Mouse (Mus musculus): Measurements from ENCODE around the gene Gnl2. TPM values are rescaled to one million over a fixed set of nuclear protein-coding genes. Genes with fewer than 3 reads are reported as not detected.

Gnl2 gene
- polyA plus RNA-seq, 1 experiment from 2014 or later = 26.7 TPM

- DNase-seq (peak; percentile 89), ATAC-seq (peak; percentile 97)
- peak overlapping the region; percentile 95 for H3K9ac ChIP-seq (replicated peaks)
- peak overlapping the region; percentile 98 for H3K4me2 ChIP-seq (ENCODE audit: low read depth, low read length)
- no peaks in the 10 kb centered on the region for H3K27me3 ChIP-seq (ENCODE audit: insufficient read depth, low read length)
- H3K4me1 ChIP-seq (ENCODE audit: insufficient read depth) = peaks cover 9% of the 10 kb centered on the region
- H3K27ac ChIP-seq (ENCODE audit: low read depth) = peak overlapping the region; percentile 97
- TF ChIP-seq EP300 (IDR thresholded peaks at IDR 0.05; ENCODE audit: low read depth) (no peak), CTCF (IDR thresholded peaks at IDR 0.05; ENCODE audit: low read depth) (no peak)
- H3K36me3 ChIP-seq (replicated peaks; ENCODE audit: insufficient read depth, low read length) = peaks cover 17% of the 10 kb centered on the region
- H3K9me3 ChIP-seq (ENCODE audit: low read length) = no peaks in the 10 kb centered on the region
- under 1% methylated on average over 44 of the region's 45 CpGs for WGBS (ENCODE audit: insufficient replicate concordance)
- H3K4me3 ChIP-seq (ENCODE audit: low read depth, low read length) = peak overlapping the region; percentile 98
Measured at GRCm38 (mm10) chr4:125085346-125085841, 69.0 kb downstream of the Gnl2 start.

DNA sequence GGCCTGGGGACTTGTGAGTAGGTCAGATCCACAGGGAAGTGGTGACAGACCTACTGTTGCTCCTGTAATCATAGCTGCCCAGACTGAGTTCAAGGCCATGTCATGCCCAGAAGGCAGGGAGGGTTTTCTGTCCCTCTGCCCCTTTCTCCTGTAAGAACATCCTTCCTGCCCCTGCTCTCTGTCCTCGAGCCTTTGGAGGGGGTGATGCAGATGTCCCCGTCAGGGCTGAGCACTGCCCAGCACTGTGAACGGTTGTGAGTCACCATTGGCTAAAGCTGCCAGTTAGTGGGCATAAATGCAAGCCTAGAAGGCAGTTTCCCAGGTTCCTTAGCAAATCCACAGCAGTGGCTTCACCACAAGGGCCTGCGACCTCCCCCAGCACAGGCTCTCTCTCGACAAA is 76.6 kb downstream of the Gnl2 start:
- DNase-seq (no peak), ATAC-seq (no peak)
- Histone ChIP-seq H3K9ac (replicated peaks) (no peak overlapping the region), H3K27ac (ENCODE audit: low read depth) (no peak overlapping the region), H3K27me3 (ENCODE audit: insufficient read depth, low read length) (no peaks in the 10 kb centered on the region), H3K4me2 (ENCODE audit: low read depth, low read length) (no peak overlapping the region), H3K36me3 (replicated peaks; ENCODE audit: insufficient read depth, low read length) (peaks cover 20% of the 10 kb centered on the region), H3K4me1 (ENCODE audit: insufficient read depth) (no peaks in the 10 kb centered on the region), H3K9me3 (ENCODE audit: low read length) (no peaks in the 10 kb centered on the region; the same call in 1 of the 2 replicates), H3K4me3 (ENCODE audit: low read depth, low read length) (no peak overlapping the region)
- WGBS (ENCODE audit: insufficient replicate concordance) = 87% methylated on average over 5 of the region's 5 CpGs
- TF ChIP-seq EP300 (IDR thresholded peaks at IDR 0.05; ENCODE audit: low read depth) (no peak), CTCF (IDR thresholded peaks at IDR 0.05; ENCODE audit: low read depth) (no peak)

- no peaks in the 10 kb centered on the region for H3K4me1 ChIP-seq (ENCODE audit: insufficient read depth)
- H3K4me2 ChIP-seq (ENCODE audit: low read depth, low read length) = no peak overlapping the region
- no peaks in the 10 kb centered on the region; the same call in 1 of the 2 replicates for H3K9me3 ChIP-seq (ENCODE audit: low read length)
- TF ChIP-seq CTCF (IDR thresholded peaks at IDR 0.05; ENCODE audit: low read depth) = no peak
- no peak overlapping the region for H3K9ac ChIP-seq (replicated peaks)
- H3K4me3 ChIP-seq (ENCODE audit: low read depth, low read length) = no peak overlapping the region
- no peaks in the 10 kb centered on the region for H3K27me3 ChIP-seq (ENCODE audit: insufficient read depth, low read length)
- no peak for DNase-seq
- no peak overlapping the region for H3K27ac ChIP-seq (ENCODE audit: low read depth)
- WGBS (ENCODE audit: insufficient replicate concordance) = 88% methylated on average over 5 of the region's 5 CpGs
- no peak for ATAC-seq
- H3K36me3 ChIP-seq (replicated peaks; ENCODE audit: insufficient read depth, low read length) = peaks cover 4% of the 10 kb centered on the region
Measured at GRCm38 (mm10) chr4:125096066-125096465, 79.7 kb downstream of the Gnl2 start.

DNA sequence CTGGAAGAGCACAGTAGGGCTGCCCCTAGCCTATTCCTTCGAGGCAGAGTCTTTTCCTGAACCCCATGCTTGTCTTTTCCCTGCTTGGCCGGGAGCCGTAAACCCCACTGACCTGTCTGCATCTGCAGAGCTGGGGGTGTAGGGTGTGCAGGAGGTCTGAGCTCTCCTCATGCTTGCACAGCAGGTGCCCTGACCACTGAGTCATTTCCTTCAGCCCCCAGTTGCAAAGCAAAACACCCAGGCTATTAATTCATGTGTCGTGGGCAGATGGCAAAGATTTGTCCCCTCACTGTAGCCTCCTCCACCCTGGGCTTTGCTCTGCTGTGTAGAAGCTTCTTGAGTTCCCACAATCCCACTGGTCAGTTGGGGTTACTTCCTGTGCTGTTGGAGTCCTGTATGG is 81.0 kb downstream of the Gnl2 start:
- no peak for TF ChIP-seq CTCF (IDR thresholded peaks at IDR 0.05; ENCODE audit: low read depth)
- no peak for TF ChIP-seq EP300 (IDR thresholded peaks at IDR 0.05; ENCODE audit: low read depth)
- H3K27me3 ChIP-seq (ENCODE audit: insufficient read depth, low read length) = no peaks in the 10 kb centered on the region
- H3K27ac ChIP-seq (ENCODE audit: low read depth) = no peak overlapping the region
- no peak overlapping the region for H3K4me3 ChIP-seq (ENCODE audit: low read depth, low read length)
- H3K9me3 ChIP-seq (ENCODE audit: low read length) = no peaks in the 10 kb centered on the region
- H3K4me2 ChIP-seq (ENCODE audit: low read depth, low read length) = no peak overlapping the region
- ATAC-seq = no peak
- 75% methylated on average over 4 of the region's 4 CpGs for WGBS (ENCODE audit: insufficient replicate concordance)
- no peak for DNase-seq
- peaks cover 2% of the 10 kb centered on the region for H3K36me3 ChIP-seq (replicated peaks; ENCODE audit: insufficient read depth, low read length)
- no peak overlapping the region for H3K9ac ChIP-seq (replicated peaks)
- no peaks in the 10 kb centered on the region for H3K4me1 ChIP-seq (ENCODE audit: insufficient read depth)

DNA sequence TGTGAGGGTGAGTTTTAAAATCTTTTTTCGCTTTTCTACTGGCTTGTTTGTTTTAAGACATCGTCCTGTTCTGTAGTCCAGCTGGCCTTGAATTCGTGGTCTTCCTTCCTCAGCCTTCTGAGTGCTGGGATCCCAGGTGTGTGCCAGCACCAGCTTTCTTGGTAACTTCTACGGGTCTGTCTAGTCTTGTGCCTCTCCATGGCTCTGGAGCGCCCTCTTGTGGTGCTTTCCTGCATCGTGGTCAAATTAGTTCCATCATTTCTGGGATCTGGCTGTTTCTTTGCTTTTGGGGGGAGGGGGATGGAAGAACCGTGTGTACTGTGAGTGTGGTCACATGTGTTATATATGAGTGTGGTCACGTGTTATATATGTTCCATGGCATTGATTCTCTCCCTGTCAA is 83.1 kb downstream of the Gnl2 start:
- Histone ChIP-seq H3K9me3 (ENCODE audit: low read length) (no peaks in the 10 kb centered on the region), H3K4me1 (ENCODE audit: insufficient read depth) (no peaks in the 10 kb centered on the region), H3K27ac (ENCODE audit: low read depth) (no peak overlapping the region), H3K4me3 (ENCODE audit: low read depth, low read length) (no peak overlapping the region), H3K9ac (replicated peaks) (no peak overlapping the region), H3K4me2 (ENCODE audit: low read depth, low read length) (no peak overlapping the region), H3K27me3 (ENCODE audit: insufficient read depth, low read length) (no peaks in the 10 kb centered on the region), H3K36me3 (replicated peaks; ENCODE audit: insufficient read depth, low read length) (peaks cover 18% of the 10 kb centered on the region)
- WGBS (ENCODE audit: insufficient replicate concordance) = 7% methylated on average over 8 of the region's 8 CpGs
- ATAC-seq (peak; percentile 79), DNase-seq (peak; percentile 90)
- no peak for TF ChIP-seq EP300 (IDR thresholded peaks at IDR 0.05; ENCODE audit: low read depth)
- TF ChIP-seq CTCF (IDR thresholded peaks at IDR 0.05; ENCODE audit: low read depth) = peak; percentile 99

DNA sequence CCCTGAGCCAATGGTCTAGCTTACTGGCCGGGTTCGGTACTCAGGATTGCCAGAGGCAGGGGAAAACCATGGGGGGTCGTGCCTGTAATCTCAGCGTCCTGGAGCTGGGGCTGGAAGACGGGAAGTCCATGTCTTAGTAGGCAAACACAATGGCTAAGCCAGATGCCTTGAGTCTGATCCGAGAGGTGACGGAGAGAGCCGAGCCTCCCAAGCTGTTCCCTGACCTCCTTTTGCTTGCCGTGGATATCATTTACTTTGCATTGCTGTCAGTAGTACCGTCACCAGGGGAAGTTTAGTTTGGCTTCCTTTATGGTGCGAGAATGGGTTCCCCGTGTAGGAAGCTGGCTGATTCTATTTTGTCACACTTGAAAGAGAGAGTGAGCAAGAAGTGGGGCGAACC is 84.9 kb downstream of the Gnl2 start:
- WGBS (ENCODE audit: insufficient replicate concordance) = 83% methylated on average over 13 of the region's 13 CpGs
- Histone ChIP-seq H3K36me3 (replicated peaks; ENCODE audit: insufficient read depth, low read length) (peaks cover 23% of the 10 kb centered on the region; the same call in 1 of the 2 replicates), H3K4me1 (ENCODE audit: insufficient read depth) (no peaks in the 10 kb centered on the region), H3K4me3 (ENCODE audit: low read depth, low read length) (no peak overlapping the region), H3K27me3 (ENCODE audit: insufficient read depth, low read length) (no peaks in the 10 kb centered on the region), H3K9me3 (ENCODE audit: low read length) (no peaks in the 10 kb centered on the region), H3K27ac (ENCODE audit: low read depth) (no peak overlapping the region), H3K9ac (replicated peaks) (no peak overlapping the region), H3K4me2 (ENCODE audit: low read depth, low read length) (no peak overlapping the region)
- no peak for DNase-seq
- TF ChIP-seq CTCF (IDR thresholded peaks at IDR 0.05; ENCODE audit: low read depth) (no peak), EP300 (IDR thresholded peaks at IDR 0.05; ENCODE audit: low read depth) (no peak)
- ATAC-seq = no peak

Other genes starting within 250 kb of the Gnl2 start
- gene Mtf1, start 214.5 kb upstream of the Gnl2 start, polyA plus RNA-seq (2015; fragmentation: Nextera tagmentation; extraction: Ambion mirVana) = 9.1 and 9.8 TPM in 2 replicates
- 15.4 and 18.4 TPM in 2 replicates for gene Yrdc, start 165.9 kb upstream of the Gnl2 start, polyA plus RNA-seq (2015; fragmentation: Nextera tagmentation; extraction: Ambion mirVana)
- gene 1110065P20Rik, start 165.4 kb upstream of the Gnl2 start, polyA plus RNA-seq (2015; fragmentation: Nextera tagmentation; extraction: Ambion mirVana) = 19.1 and 23.8 TPM in 2 replicates
- gene Maneal, start 154.4 kb upstream of the Gnl2 start, polyA plus RNA-seq (2015; fragmentation: Nextera tagmentation; extraction: Ambion mirVana) = not detected in 2 replicates
- gene Epha10, start 135.7 kb upstream of the Gnl2 start, polyA plus RNA-seq (2015; fragmentation: Nextera tagmentation; extraction: Ambion mirVana) = 0.04 TPM in 1 of 2 replicates, not detected in the other
- gene 9930104L06Rik, start 79.5 kb upstream of the Gnl2 start, polyA plus RNA-seq (2015; fragmentation: Nextera tagmentation; extraction: Ambion mirVana) = 2.4 and 2.6 TPM in 2 replicates
- gene Cdca8, start 77.3 kb upstream of the Gnl2 start, polyA plus RNA-seq (2015; fragmentation: Nextera tagmentation; extraction: Ambion mirVana) = 49.5 and 56.3 TPM in 2 replicates
- gene Rspo1, start 30.2 kb upstream of the Gnl2 start, polyA plus RNA-seq (2015; fragmentation: Nextera tagmentation; extraction: Ambion mirVana) = 0.41 and 0.86 TPM in 2 replicates
- 0.06 TPM in 1 of 2 replicates, not detected in the other for gene Dnali1, start 49.1 kb downstream of the Gnl2 start, polyA plus RNA-seq (2015; fragmentation: Nextera tagmentation; extraction: Ambion mirVana)
- gene Snip1, start 50.1 kb downstream of the Gnl2 start, polyA plus RNA-seq (2015; fragmentation: Nextera tagmentation; extraction: Ambion mirVana) = 10.7 and 10.8 TPM in 2 replicates
- gene Meaf6, start 68.5 kb downstream of the Gnl2 start, polyA plus RNA-seq (2015; fragmentation: Nextera tagmentation; extraction: Ambion mirVana) = 15.2 and 16.3 TPM in 2 replicates
- 0.44 and 0.48 TPM in 2 replicates for gene Zc3h12a, start 111.3 kb downstream of the Gnl2 start, polyA plus RNA-seq (2015; fragmentation: Nextera tagmentation; extraction: Ambion mirVana)